Mouse (Mus musculus): ENCODE measurements around the gene Gbp2b. TPM values are rescaled to one million over a fixed set of nuclear protein-coding genes. Genes with fewer than 3 reads are reported as not detected.
A peak's percentile ranks its signal among the peaks of the same experiment; 100 is the strongest.

The Gbp2b gene
- polyA plus RNA-seq (2014; fragmentation: Nextera tagmentation; extraction: Ambion mirVana), result not detected in 2 replicates

- ATAC-seq (ENCODE audit: insufficient number of reproducible peaks, insufficient read depth, low FRiP score, low read depth), result no peak
- no peaks in the 10 kb centered on the region for H3K27me3 ChIP-seq (ENCODE audit: control insufficient read depth, insufficient read depth, low read length)
- H3K4me2 ChIP-seq (replicated peaks; ENCODE audit: low read depth, low read length), result no peak within 1 kb of the TSS
- H3K36me3 ChIP-seq (ENCODE audit: control insufficient read depth, insufficient read depth, low read length), result no peaks in the 10 kb centered on the region
- H3K9ac ChIP-seq (replicated peaks; ENCODE audit: low read depth, low read length), result no peak within 1 kb of the TSS
- H3K4me1 ChIP-seq (ENCODE audit: control insufficient read depth, insufficient read depth, low read length), result no peaks in the 10 kb centered on the region
- no peak within 1 kb of the TSS for H3K27ac ChIP-seq (ENCODE audit: low read length)
- 69% methylated on average over 1 of the region's 1 CpGs for WGBS
- no peak within 1 kb of the TSS for H3K4me3 ChIP-seq (ENCODE audit: low read depth, low read length)
- H3K9me3 ChIP-seq (ENCODE audit: control insufficient read depth, low read depth, low read length), result no peaks in the 10 kb centered on the region
These were observed at the start of gene Gbp2b for GRCm38 (mm10) chr3:142594547-142594946. TSS of gene Gbp2b (plus strand) at chr3:142594847.

- no peak for ATAC-seq (ENCODE audit: insufficient number of reproducible peaks, insufficient read depth, low FRiP score, low read depth)
- WGBS, result 83% methylated on average over 3 of the region's 3 CpGs
- no peaks in the 10 kb centered on the region for H3K4me1 ChIP-seq (ENCODE audit: control insufficient read depth, insufficient read depth, low read length)
- no peaks in the 10 kb centered on the region for H3K27me3 ChIP-seq (ENCODE audit: control insufficient read depth, insufficient read depth, low read length)
- no peak overlapping the region for H3K27ac ChIP-seq (ENCODE audit: low read length)
- no peaks in the 10 kb centered on the region for H3K9me3 ChIP-seq (ENCODE audit: control insufficient read depth, low read depth, low read length)
- no peak overlapping the region for H3K9ac ChIP-seq (replicated peaks; ENCODE audit: low read depth, low read length)
- no peak overlapping the region for H3K4me2 ChIP-seq (replicated peaks; ENCODE audit: low read depth, low read length)
- no peak overlapping the region for H3K4me3 ChIP-seq (ENCODE audit: low read depth, low read length)
- no peaks in the 10 kb centered on the region for H3K36me3 ChIP-seq (ENCODE audit: control insufficient read depth, insufficient read depth, low read length)
These were observed 48.0 kb upstream of the Gbp2b start for GRCm38 (mm10) chr3:142546690-142547089.

- H3K4me2 ChIP-seq (replicated peaks; ENCODE audit: low read depth, low read length), result no peak overlapping the region
- no peaks in the 10 kb centered on the region for H3K27me3 ChIP-seq (ENCODE audit: control insufficient read depth, insufficient read depth, low read length)
- H3K9me3 ChIP-seq (ENCODE audit: control insufficient read depth, low read depth, low read length), result no peaks in the 10 kb centered on the region
- H3K27ac ChIP-seq (ENCODE audit: low read length), result no peak overlapping the region
- no peaks in the 10 kb centered on the region for H3K4me1 ChIP-seq (ENCODE audit: control insufficient read depth, insufficient read depth, low read length)
- no peaks in the 10 kb centered on the region for H3K36me3 ChIP-seq (ENCODE audit: control insufficient read depth, insufficient read depth, low read length)
- ATAC-seq (ENCODE audit: insufficient number of reproducible peaks, insufficient read depth, low FRiP score, low read depth), result no peak
- WGBS, result 87% methylated on average over 3 of the region's 3 CpGs
- H3K4me3 ChIP-seq (ENCODE audit: low read depth, low read length), result no peak overlapping the region
- no peak overlapping the region for H3K9ac ChIP-seq (replicated peaks; ENCODE audit: low read depth, low read length)
These were observed 44.5 kb upstream of the Gbp2b start for GRCm38 (mm10) chr3:142550052-142550676.

- Histone ChIP-seq H3K9me3 (ENCODE audit: control insufficient read depth, low read depth, low read length) (no peaks in the 10 kb centered on the region), H3K36me3 (ENCODE audit: control insufficient read depth, insufficient read depth, low read length) (no peaks in the 10 kb centered on the region), H3K9ac (replicated peaks; ENCODE audit: low read depth, low read length) (no peak overlapping the region), H3K4me1 (ENCODE audit: control insufficient read depth, insufficient read depth, low read length) (0 out of 2 replicates have a peak, but pooled peaks cover under 1% of the 10 kb centered on the region), H3K4me2 (replicated peaks; ENCODE audit: low read depth, low read length) (no peak overlapping the region), H3K27me3 (ENCODE audit: control insufficient read depth, insufficient read depth, low read length) (no peaks in the 10 kb centered on the region), H3K27ac (ENCODE audit: low read length) (no peak overlapping the region), H3K4me3 (ENCODE audit: low read depth, low read length) (no peak overlapping the region)
- 73% methylated on average over 1 of the region's 1 CpGs for WGBS
- no peak for ATAC-seq (ENCODE audit: insufficient number of reproducible peaks, insufficient read depth, low FRiP score, low read depth)
These were observed 40.0 kb upstream of the Gbp2b start for GRCm38 (mm10) chr3:142554601-142555000.

- Histone ChIP-seq H3K27me3 (ENCODE audit: control insufficient read depth, insufficient read depth, low read length) (no peaks in the 10 kb centered on the region), H3K4me1 (ENCODE audit: control insufficient read depth, insufficient read depth, low read length) (0 out of 2 replicates have a peak, but pooled peaks cover 6% of the 10 kb centered on the region), H3K27ac (ENCODE audit: low read length) (no peak overlapping the region), H3K4me2 (replicated peaks; ENCODE audit: low read depth, low read length) (no peak overlapping the region), H3K9ac (replicated peaks; ENCODE audit: low read depth, low read length) (no peak overlapping the region), H3K4me3 (ENCODE audit: low read depth, low read length) (no peak overlapping the region), H3K36me3 (ENCODE audit: control insufficient read depth, insufficient read depth, low read length) (no peaks in the 10 kb centered on the region), H3K9me3 (ENCODE audit: control insufficient read depth, low read depth, low read length) (no peaks in the 10 kb centered on the region)
- ATAC-seq (ENCODE audit: insufficient number of reproducible peaks, insufficient read depth, low FRiP score, low read depth), result no peak
- 85% methylated on average over 11 of the region's 11 CpGs for WGBS
These were observed 39.0 kb upstream of the Gbp2b start for GRCm38 (mm10) chr3:142555623-142556022.

- Histone ChIP-seq H3K36me3 (ENCODE audit: control insufficient read depth, insufficient read depth, low read length) (no peaks in the 10 kb centered on the region), H3K4me3 (ENCODE audit: low read depth, low read length) (peak within 1 kb of the TSS; percentile 29), H3K9ac (replicated peaks; ENCODE audit: low read depth, low read length) (no peak within 1 kb of the TSS), H3K4me2 (replicated peaks; ENCODE audit: low read depth, low read length) (peak within 1 kb of the TSS; percentile 51), H3K27ac (ENCODE audit: low read length) (peak within 1 kb of the TSS; percentile 36; the same call in 1 of the 2 replicates), H3K9me3 (ENCODE audit: control insufficient read depth, low read depth, low read length) (no peaks in the 10 kb centered on the region), H3K4me1 (ENCODE audit: control insufficient read depth, insufficient read depth, low read length) (0 out of 2 replicates have a peak, but pooled peaks cover 6% of the 10 kb centered on the region), H3K27me3 (ENCODE audit: control insufficient read depth, insufficient read depth, low read length) (no peaks in the 10 kb centered on the region)
- WGBS, result 22% methylated on average over 3 of the region's 3 CpGs
- ATAC-seq (ENCODE audit: insufficient number of reproducible peaks, insufficient read depth, low FRiP score, low read depth), result no peak
These were observed 34.9 kb upstream of the Gbp2b start, which contains the start of gene Gbp3 for GRCm38 (mm10) chr3:142559632-142560228. TSS of gene Gbp3 (plus strand) at chr3:142560026.

- peak; percentile 65; the same call in 1 of the 2 replicates for ATAC-seq (ENCODE audit: insufficient number of reproducible peaks, insufficient read depth, low FRiP score, low read depth)
- no peaks in the 10 kb centered on the region for H3K9me3 ChIP-seq (ENCODE audit: control insufficient read depth, low read depth, low read length)
- 0 out of 2 replicates have a peak, but pooled peaks cover 6% of the 10 kb centered on the region for H3K4me1 ChIP-seq (ENCODE audit: control insufficient read depth, insufficient read depth, low read length)
- H3K36me3 ChIP-seq (ENCODE audit: control insufficient read depth, insufficient read depth, low read length), result no peaks in the 10 kb centered on the region
- peak overlapping the region; percentile 51 for H3K4me2 ChIP-seq (replicated peaks; ENCODE audit: low read depth, low read length)
- no peak overlapping the region; the same call in 1 of the 2 replicates for H3K27ac ChIP-seq (ENCODE audit: low read length)
- WGBS, result 14% methylated on average over 12 of the region's 12 CpGs
- peak overlapping the region; percentile 29 for H3K4me3 ChIP-seq (ENCODE audit: low read depth, low read length)
- no peak overlapping the region for H3K9ac ChIP-seq (replicated peaks; ENCODE audit: low read depth, low read length)
- H3K27me3 ChIP-seq (ENCODE audit: control insufficient read depth, insufficient read depth, low read length), result no peaks in the 10 kb centered on the region
These were observed 34.2 kb upstream of the Gbp2b start for GRCm38 (mm10) chr3:142560296-142560948.

GRCm38 (mm10) chr3:142561045-142561646 is 33.5 kb upstream of the Gbp2b start:
- Histone ChIP-seq H3K4me2 (replicated peaks; ENCODE audit: low read depth, low read length) (no peak overlapping the region), H3K9me3 (ENCODE audit: control insufficient read depth, low read depth, low read length) (no peaks in the 10 kb centered on the region), H3K4me1 (ENCODE audit: control insufficient read depth, insufficient read depth, low read length) (0 out of 2 replicates have a peak, but pooled peaks cover 6% of the 10 kb centered on the region), H3K4me3 (ENCODE audit: low read depth, low read length) (no peak overlapping the region), H3K9ac (replicated peaks; ENCODE audit: low read depth, low read length) (no peak overlapping the region), H3K36me3 (ENCODE audit: control insufficient read depth, insufficient read depth, low read length) (no peaks in the 10 kb centered on the region), H3K27me3 (ENCODE audit: control insufficient read depth, insufficient read depth, low read length) (no peaks in the 10 kb centered on the region), H3K27ac (ENCODE audit: low read length) (no peak overlapping the region)
- 87% methylated on average over 14 of the region's 14 CpGs for WGBS
- 0 out of 2 replicates have a peak, but pooled peaks have one; percentile 10 for ATAC-seq (ENCODE audit: insufficient number of reproducible peaks, insufficient read depth, low FRiP score, low read depth)
